Mouse (Mus musculus) stomach, embryonic 16.5 days (tissue): ENCODE data around the gene Eef1akmt1. TPM values are rescaled to one million over a fixed set of nuclear protein-coding genes. Genes with fewer than 3 reads are reported as not detected.

Source experiments
- ATAC-seq: fragments of 200-750 bp; cut with Nextera tagmentation; 2 replicates; pipeline ENCODE4 v1.8.0; 2017; ENCODE audit warnings: moderate number of reproducible peaks, moderate TSS enrichment; ENCODE audit not compliant: insufficient read depth, low FRiP score
- H3K27ac ChIP-seq: fragments of 300-500 bp; sonication (generic); 2 replicates; pipeline ENCODE4 v1.5.1; 2014; ENCODE audit warnings: low read length
- H3K27me3 ChIP-seq: fragments of 300-500 bp; sonication (generic); 2 replicates; pipeline ENCODE4 v1.6.1; 2014; ENCODE audit warnings: low read length, control low read depth, mixed read lengths; ENCODE audit not compliant: control insufficient read depth, insufficient read depth
- H3K36me3 ChIP-seq: fragments of 300-500 bp; sonication (generic); 2 replicates; pipeline ENCODE4 v1.6.1; 2014; ENCODE audit warnings: low read length; ENCODE audit not compliant: control insufficient read depth, insufficient read depth
- H3K4me1 ChIP-seq: fragments of 300-500 bp; sonication (generic); 2 replicates; pipeline ENCODE4 v1.6.1; 2014; ENCODE audit warnings: low read length, control low read depth, mixed read lengths; ENCODE audit not compliant: control insufficient read depth, insufficient read depth
- H3K4me2 ChIP-seq: fragments of 300-500 bp; sonication (generic); 2 replicates; pipeline ENCODE4 v1.6.1; 2014; ENCODE audit warnings: low read depth, low read length, mixed read lengths
- H3K4me3 ChIP-seq: fragments of 300-500 bp; sonication (generic); replicated peaks from 2 replicates; pipeline ENCODE4 v1.5.1; 2014; ENCODE audit warnings: mild to moderate bottlenecking, low read length
- H3K9ac ChIP-seq: fragments of 300-500 bp; sonication (generic); 2 replicates; pipeline ENCODE4 v1.6.1; 2014; ENCODE audit warnings: low read length
- H3K9me3 ChIP-seq: fragments of 300-500 bp; sonication (generic); replicated peaks from 2 replicates; pipeline ENCODE4 v1.6.1; 2016; ENCODE audit warnings: low read length, control low read depth; ENCODE audit not compliant: control insufficient read depth
- WGBS: fragments of 180-500 bp; shearing (Covaris S2); extraction: QIAGEN DNeasy Blood & Tissue Kit; methylation state at CpG from one replicate; pipeline ENCODE4 v1.1.7; 2014; 5-methylcytosine and 5-hydroxymethylcytosine counted together
- polyA plus RNA-seq: library from polyadenylated mRNA; unstranded; fragments of >200 nt; fragmentation: Nextera tagmentation; extraction: Ambion mirVana; gene quantifications from 2 replicates; pipeline ENCODE4 v1.2.1, GENCODE M21; 2015

Eef1akmt1 gene
- polyA plus RNA-seq, 1 experiment from 2014 or later = 75.3 TPM

DNA sequence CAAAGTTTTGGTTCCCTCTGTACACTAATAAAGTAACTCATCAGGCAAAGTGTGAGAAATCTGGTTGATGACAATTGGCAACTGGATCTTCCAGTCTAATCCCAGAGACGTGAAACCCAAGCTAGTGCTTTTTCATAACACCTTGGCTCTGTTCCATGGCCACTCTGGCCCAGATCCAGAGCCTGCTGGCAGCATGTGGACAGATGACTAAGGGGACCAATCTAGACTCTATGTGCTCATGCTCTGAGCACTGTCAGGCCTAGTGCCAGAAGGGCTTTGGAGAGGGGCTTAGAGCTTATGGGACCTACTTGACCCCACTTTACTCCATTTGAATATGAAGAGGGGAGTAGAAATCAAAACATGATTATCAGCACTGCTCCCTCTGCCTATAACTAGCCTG lies 36.1 kb upstream of the Eef1akmt1 start:
- no peak overlapping the region for H3K4me3 ChIP-seq
- H3K9me3 ChIP-seq = no peaks in the 10 kb centered on the region
- H3K36me3 ChIP-seq = peaks cover 2% of the 10 kb centered on the region; the same call in 1 of the 2 replicates
- peaks cover 6% of the 10 kb centered on the region for H3K4me1 ChIP-seq
- no peak overlapping the region; the same call in 1 of the 2 replicates for H3K27ac ChIP-seq
- H3K4me2 ChIP-seq = no peak overlapping the region
- ATAC-seq = peak; percentile 86
- WGBS = 8% methylated on average over 1 of the region's 1 CpGs
- H3K27me3 ChIP-seq = no peaks in the 10 kb centered on the region
- no peak overlapping the region for H3K9ac ChIP-seq

DNA sequence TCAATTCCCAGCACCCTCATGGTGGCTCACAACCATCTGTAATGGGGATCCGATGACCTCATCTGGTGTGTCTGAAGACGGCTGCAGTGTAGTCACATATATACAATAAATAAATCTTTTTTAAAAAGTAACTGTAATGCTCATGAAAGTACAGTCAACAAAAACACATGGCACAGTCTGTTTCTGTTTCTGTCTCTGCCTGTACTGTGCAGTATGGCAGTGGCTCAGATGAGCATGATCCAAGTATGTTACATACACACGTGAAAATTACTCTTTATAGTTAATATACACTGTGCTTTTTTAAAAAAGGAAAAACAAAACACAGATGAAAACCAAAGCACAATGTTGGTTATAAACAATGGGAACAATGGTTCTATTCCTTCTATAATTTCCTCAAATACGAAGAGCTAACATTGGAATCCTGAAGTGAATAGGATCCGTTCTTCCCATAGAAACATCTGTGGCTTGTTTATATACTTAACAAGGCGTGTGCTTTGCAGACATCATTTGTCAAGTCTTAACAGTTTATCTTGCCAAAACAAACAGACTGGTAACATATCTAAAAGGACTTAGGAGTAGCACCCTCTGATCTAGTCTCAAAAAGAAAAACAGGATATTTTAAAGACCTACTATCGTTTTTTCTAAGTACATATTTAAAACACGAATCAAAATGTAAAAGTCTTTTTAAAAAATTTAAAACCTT lies 35.4 kb upstream of the Eef1akmt1 start:
- peaks cover 6% of the 10 kb centered on the region for H3K4me1 ChIP-seq
- ATAC-seq = peak; percentile 25; the same call in 1 of the 2 replicates
- WGBS = 33% methylated on average over 8 of the region's 8 CpGs
- H3K27ac ChIP-seq = no peak overlapping the region; the same call in 1 of the 2 replicates
- no peak overlapping the region for H3K4me3 ChIP-seq
- peaks cover 2% of the 10 kb centered on the region; the same call in 1 of the 2 replicates for H3K36me3 ChIP-seq
- no peaks in the 10 kb centered on the region for H3K9me3 ChIP-seq
- H3K4me2 ChIP-seq = peak overlapping the region; percentile 12; the same call in 1 of the 2 replicates
- no peaks in the 10 kb centered on the region for H3K27me3 ChIP-seq
- no peak overlapping the region for H3K9ac ChIP-seq

DNA sequence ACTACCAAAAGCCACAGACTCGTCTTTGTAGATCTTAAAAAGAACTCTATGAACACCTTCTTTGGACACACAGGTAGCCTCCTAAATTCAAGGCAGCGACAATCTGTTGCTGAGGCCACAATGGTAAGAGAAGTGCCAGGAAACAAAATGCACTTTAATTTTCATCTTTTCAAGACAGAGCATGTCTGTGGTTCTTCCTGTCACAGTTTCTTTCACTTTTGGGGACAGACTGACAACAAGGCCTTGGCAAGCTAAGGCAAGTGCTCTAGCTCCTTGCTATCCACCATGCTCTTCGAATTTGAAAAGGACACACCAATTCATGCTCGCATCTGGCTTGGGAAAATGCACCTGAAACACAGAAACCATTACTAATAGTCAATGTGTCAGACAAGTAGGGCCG lies 21.9 kb upstream of the Eef1akmt1 start:
- H3K4me2 ChIP-seq = no peak overlapping the region
- H3K4me3 ChIP-seq = no peak overlapping the region
- no peaks in the 10 kb centered on the region for H3K9me3 ChIP-seq
- WGBS = 95% methylated on average over 5 of the region's 5 CpGs
- H3K27ac ChIP-seq = no peak overlapping the region
- no peaks in the 10 kb centered on the region for H3K27me3 ChIP-seq
- no peak overlapping the region for H3K9ac ChIP-seq
- H3K4me1 ChIP-seq = 0 out of 2 replicates have a peak, but pooled peaks cover 2% of the 10 kb centered on the region
- H3K36me3 ChIP-seq = peaks cover 24% of the 10 kb centered on the region
- no peak for ATAC-seq

DNA sequence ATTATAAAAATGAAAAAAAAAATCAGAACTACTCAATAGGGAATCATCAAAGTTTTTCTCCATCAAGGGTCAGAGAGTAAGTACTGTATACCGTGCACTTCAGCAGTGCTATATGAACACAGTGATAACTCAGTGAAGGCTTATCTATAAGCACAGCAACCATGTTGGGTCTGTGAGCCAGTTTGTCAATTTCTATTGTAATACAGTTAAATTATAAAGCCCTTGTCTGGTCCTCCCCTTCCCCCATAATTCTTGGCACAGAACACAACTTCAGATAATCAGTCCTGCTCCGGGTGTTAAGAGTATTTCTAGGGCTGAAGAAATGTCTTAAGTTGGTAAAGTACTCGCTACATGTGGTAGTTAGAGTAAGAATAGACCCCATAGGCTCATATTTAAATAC lies 20.4 kb upstream of the Eef1akmt1 start:
- no peak overlapping the region for H3K9ac ChIP-seq
- H3K27ac ChIP-seq = no peak overlapping the region
- H3K4me3 ChIP-seq = no peak overlapping the region
- no peaks in the 10 kb centered on the region for H3K9me3 ChIP-seq
- H3K4me2 ChIP-seq = no peak overlapping the region
- H3K36me3 ChIP-seq = peaks cover 24% of the 10 kb centered on the region
- no peak for ATAC-seq
- 93% methylated on average over 3 of the region's 3 CpGs for WGBS
- H3K4me1 ChIP-seq = 0 out of 2 replicates have a peak, but pooled peaks cover 2% of the 10 kb centered on the region
- H3K27me3 ChIP-seq = no peaks in the 10 kb centered on the region

DNA sequence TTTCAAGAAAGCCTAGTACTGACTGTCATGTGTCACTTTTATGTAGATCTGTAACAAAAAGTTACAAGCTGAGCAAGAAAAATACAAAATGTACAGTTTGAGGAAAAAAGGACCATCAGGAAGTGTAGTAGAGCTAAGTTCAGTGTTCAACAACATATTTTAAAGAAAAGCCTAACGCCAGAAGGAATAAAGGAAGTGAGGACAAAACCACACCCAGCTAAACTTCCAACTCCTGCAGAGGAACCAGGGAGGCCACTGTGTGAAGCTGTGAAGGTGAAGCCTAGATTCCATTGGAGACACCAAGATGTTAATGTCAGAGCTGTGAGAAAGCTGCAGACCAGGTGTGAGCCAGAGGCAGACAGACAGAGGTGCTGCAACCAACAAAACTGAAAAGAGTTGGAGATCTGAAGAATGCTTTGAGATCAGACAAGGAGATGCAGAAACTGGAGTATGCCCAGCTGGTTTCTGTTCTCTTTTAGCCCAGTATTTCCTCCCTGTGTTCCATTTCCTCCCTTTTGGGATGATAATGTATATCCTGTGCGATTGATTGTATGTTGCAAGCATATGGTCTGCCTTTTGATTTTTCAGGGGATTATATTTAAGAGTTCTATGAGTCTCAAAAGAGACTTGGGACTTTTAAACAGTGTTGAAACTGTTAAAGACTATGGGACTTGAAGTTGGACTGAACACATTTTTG lies 5.1 kb upstream of the Eef1akmt1 start:
- no peak overlapping the region for H3K27ac ChIP-seq
- H3K4me1 ChIP-seq = no peaks in the 10 kb centered on the region
- H3K9me3 ChIP-seq = no peaks in the 10 kb centered on the region
- peaks cover 8% of the 10 kb centered on the region for H3K36me3 ChIP-seq
- no peak overlapping the region for H3K9ac ChIP-seq
- no peak overlapping the region for H3K4me3 ChIP-seq
- no peak for ATAC-seq
- H3K4me2 ChIP-seq = no peak overlapping the region
- 93% methylated on average over 2 of the region's 2 CpGs for WGBS
- no peaks in the 10 kb centered on the region for H3K27me3 ChIP-seq

DNA sequence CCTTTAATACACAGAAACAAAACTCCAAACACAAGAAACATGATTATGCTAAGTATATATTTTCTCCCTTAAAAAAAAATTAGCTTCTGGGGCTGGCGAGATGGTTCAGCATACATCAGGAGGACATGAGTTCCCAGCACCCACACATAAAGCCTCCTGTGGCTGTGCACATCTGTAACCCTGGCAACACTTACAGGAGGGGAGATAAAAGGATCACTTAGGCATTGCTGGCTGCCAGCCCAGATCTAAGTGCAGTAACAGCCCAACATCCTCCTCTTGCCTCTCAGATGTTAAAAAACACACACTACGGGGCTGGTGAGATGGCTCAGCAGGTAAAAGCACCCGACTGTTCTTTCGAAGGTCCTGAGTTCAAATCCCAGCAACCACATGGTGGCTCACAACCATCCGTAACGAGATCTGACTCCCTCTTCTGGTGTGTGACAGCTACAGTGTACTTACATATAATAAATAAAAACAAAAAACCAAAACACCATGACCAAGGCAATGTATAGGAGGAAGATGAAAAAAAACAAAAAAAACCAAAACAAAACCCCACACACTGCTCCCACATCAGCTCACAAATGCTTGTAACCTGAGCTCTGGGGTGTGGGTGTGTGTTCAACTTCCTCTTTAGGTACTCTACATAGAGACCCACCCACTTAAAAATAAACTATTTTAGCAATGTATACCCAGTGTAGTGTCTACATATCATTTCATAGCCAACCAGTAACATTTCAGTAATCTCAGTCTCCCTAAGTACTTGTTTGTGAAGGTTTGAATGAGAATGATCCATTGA lies 3.6 kb upstream of the Eef1akmt1 start:
- Histone ChIP-seq H3K27ac (no peak overlapping the region), H3K36me3 (peaks cover 5% of the 10 kb centered on the region), H3K4me3 (no peak overlapping the region), H3K9me3 (no peaks in the 10 kb centered on the region), H3K27me3 (no peaks in the 10 kb centered on the region), H3K9ac (no peak overlapping the region), H3K4me2 (no peak overlapping the region), H3K4me1 (peaks cover 6% of the 10 kb centered on the region; the same call in 1 of the 2 replicates)
- 78% methylated on average over 6 of the region's 6 CpGs for WGBS
- ATAC-seq = no peak

DNA sequence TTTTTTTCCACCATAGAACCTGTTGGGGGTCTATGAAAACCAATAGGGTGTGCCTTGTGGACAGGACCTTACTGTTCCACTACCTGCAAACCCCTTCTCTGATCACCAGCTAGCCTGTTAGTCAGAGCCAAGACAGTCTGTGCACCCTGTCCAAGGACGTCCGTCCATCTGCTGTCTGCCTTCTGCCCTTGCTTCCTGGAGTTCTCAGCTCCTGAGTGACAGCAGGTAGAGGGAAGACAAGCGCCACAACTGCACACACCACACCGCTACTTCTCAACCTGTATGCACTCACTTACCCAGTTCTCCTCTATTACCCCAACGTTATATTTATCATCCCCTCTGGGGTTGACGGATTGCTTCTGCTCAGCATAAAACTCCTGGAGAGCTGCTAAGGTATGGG lies 5.8 kb downstream of the Eef1akmt1 start:
- H3K36me3 ChIP-seq = no peaks in the 10 kb centered on the region
- ATAC-seq = no peak
- H3K9ac ChIP-seq = no peak overlapping the region
- H3K9me3 ChIP-seq = no peaks in the 10 kb centered on the region
- H3K4me2 ChIP-seq = no peak overlapping the region
- H3K27me3 ChIP-seq = no peaks in the 10 kb centered on the region
- H3K4me3 ChIP-seq = no peak overlapping the region
- WGBS = 80% methylated on average over 6 of the region's 6 CpGs
- peaks cover 2% of the 10 kb centered on the region; the same call in 1 of the 2 replicates for H3K4me1 ChIP-seq
- H3K27ac ChIP-seq = no peak overlapping the region

DNA sequence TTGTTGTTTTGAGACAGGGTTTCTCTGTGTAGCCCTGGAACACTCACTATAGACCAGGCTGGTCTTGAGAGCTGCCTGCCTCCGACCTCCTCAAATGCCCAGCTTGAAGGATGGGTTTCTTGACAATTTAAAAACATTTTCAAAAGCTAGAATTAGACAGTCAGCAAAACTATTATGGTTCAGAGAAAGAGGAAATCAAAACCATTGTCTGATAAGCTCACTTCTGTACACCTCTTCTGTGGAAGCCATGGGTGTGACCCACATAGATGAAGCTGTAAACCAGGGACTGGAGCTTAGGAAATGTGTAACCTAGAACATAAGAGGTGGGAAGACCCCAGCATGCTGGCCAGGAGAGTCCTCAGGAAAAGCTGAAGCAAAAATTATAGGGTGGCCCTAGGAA lies 14.5 kb downstream of the Eef1akmt1 start:
- H3K4me3 ChIP-seq = no peak overlapping the region
- H3K4me2 ChIP-seq = no peak overlapping the region
- no peaks in the 10 kb centered on the region for H3K4me1 ChIP-seq
- no peak for ATAC-seq
- WGBS = 81% methylated on average over 1 of the region's 1 CpGs
- no peak overlapping the region for H3K9ac ChIP-seq
- no peaks in the 10 kb centered on the region for H3K27me3 ChIP-seq
- H3K36me3 ChIP-seq = no peaks in the 10 kb centered on the region
- no peak overlapping the region for H3K27ac ChIP-seq
- no peaks in the 10 kb centered on the region for H3K9me3 ChIP-seq
